ENCODE assay signal across 26 mouse cellular contexts in the genomic region with DNA sequence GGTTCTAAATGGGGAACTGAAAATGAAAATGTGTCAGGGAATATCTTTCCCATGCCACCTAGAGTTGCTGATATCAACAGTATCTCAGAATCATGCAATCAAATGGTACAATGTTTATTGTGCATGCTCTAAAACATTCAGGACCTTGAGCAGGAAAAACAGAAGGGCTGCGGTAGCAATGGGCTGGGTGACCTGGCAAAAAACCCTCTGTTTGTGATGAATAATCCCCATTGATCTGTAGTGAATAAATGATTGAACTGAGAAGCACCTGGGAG. TPM values are rescaled to one million over a fixed set of nuclear protein-coding genes. Genes with fewer than 3 reads are reported as not detected.
"Had no signal": no experiment of that assay in that cellular context is flagged by ENCODE, and none has a peak within 500 bp of the region (broad histone marks: within the 10 kb centered on the region; RNA-seq: fewer than 3 reads in every experiment).

No protein-coding gene starts in this region.

- H3K36me3 ChIP-seq: limb, embryonic 10.5 days; limb, embryonic 13.5 days; liver, embryonic 15.5 days; stomach, embryonic 15.5 days had no signal

- H3K9me3 ChIP-seq: limb, embryonic 10.5 days; limb, embryonic 13.5 days; liver, embryonic 15.5 days; stomach, embryonic 15.5 days had no signal

- H3K4me1 ChIP-seq: limb, embryonic 10.5 days; stomach, embryonic 15.5 days had no signal

- H3K27ac ChIP-seq: limb, embryonic 10.5 days; limb, embryonic 13.5 days; liver, embryonic 15.5 days; stomach, embryonic 15.5 days had no signal

- H3K4me2 ChIP-seq: limb, embryonic 13.5 days; liver, embryonic 15.5 days; midbrain, embryonic 11.5 days; stomach, embryonic 15.5 days had no signal

- H3K9ac ChIP-seq: limb, embryonic 13.5 days; liver, embryonic 15.5 days; stomach, embryonic 15.5 days had no signal

- H3K4me3 ChIP-seq: limb, embryonic 10.5 days; limb, embryonic 13.5 days; liver, embryonic 15.5 days; stomach, embryonic 15.5 days had no signal

- DNase-seq: kidney, adult 18-20 months; kidney, adult 9 months; kidney, postnatal 14 days; kidney, postnatal 4 days; liver; lung, adult 2 months; lung, postnatal 14 days; lung, postnatal 4 days; midbrain, embryonic 14.5 days; right cerebral cortex, adult 18-20 months; right cerebral cortex, postnatal 14 days; right cerebral cortex, postnatal 4 days; spleen, adult 18-20 months; thymus, adult 2 months; thymus, postnatal 14 days; thymus, postnatal 4 days had no signal

- H3K27me3 ChIP-seq: limb, embryonic 13.5 days; liver, embryonic 15.5 days; stomach, embryonic 15.5 days had no signal

RNA-seq across cellular contexts. Expression of a gene that starts 4.0 kb away (rescaled TPM):
- polyA plus RNA-seq: kidney, embryonic 16.5 days; limb, embryonic 13.5 days; lung, adult 2 months; lung, embryonic 16.5 days; midbrain, embryonic 11.5 days; midbrain, embryonic 14.5 days; midbrain, postnatal 0 days; neural tube, embryonic 11.5 days; neural tube, embryonic 14.5 days; stomach, embryonic 15.5 days; thymus, adult 2 months had no signal
